Mouse (Mus musculus): ENCODE results near the gene Ccdc80.

The Ccdc80 gene

GRCm38 (mm10) chr16:45093137-45093731 lies at the start of gene Ccdc80:
Gene Ccdc80, plus strand, starts transcription at chr16:45093402.
- no peak for DNase-seq (ENCODE audit: low read depth in 2 of 2, low spot score in 2 of 2)

- DNase-seq (ENCODE audit: low read depth in 2 of 2, low spot score in 2 of 2): no peak
Measured at GRCm38 (mm10) chr16:45044844-45045243, 48.4 kb upstream of the Ccdc80 start.

DNA sequence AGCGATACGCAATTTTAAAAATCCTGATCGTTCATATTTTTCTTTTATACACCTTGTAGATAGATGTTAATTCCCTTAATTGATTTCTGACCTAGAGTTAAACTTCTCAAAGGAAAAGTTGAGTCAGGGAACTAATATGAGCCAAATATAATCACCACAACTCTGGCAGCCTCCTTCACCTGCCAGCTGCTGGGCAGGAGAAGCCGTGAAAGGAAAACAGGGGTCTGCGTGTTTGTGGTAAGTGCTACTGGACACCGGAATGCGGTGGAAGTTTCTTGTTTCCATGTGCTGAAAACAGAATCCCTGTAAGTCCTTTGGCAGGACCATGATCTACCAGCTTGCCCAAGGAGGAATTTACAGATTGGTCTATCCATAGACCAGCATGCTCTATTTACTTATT lies 36.0 kb upstream of the Ccdc80 start:
- no peak for DNase-seq (ENCODE audit: low read depth in 2 of 2, low spot score in 2 of 2)

DNA sequence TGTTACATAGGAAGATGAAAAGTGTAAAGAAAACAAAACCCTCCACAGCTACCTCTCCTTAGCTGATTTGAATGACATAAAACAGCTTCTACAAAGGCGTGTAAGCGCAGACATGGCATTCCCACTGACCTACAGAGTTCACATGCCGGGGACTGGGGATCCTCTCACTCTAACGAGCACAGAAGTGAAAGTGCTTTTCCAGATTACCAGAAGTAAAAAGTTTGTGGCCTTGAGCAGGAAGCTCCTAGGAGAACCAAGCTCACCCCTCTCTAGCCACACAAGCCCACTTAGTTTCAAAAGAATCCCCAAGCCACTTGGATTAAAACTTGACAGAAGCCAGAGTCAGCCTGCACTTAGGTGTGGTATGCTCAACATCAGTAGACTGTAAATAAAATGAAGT lies 35.3 kb upstream of the Ccdc80 start:
- DNase-seq (ENCODE audit: low read depth in 2 of 2, low spot score in 2 of 2): no peak

DNA sequence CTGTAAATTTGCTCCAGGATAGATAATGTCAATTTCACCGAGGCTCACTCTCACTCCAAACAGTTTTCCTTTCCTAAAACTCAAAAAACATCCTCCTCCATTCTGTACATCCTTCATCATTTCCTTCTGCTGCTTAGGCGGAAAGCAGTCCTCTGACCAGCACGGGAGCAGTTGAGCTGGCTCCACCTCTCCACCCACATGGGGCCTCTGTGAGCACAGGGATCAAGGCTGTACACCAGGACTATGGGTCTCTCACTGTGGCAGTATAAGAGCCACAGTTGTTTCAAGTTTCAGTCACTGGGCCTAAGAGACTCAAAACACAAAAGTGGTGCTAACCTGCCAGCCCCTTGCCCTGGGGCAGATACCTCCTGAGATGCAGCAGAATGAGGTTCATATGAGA lies 32.1 kb upstream of the Ccdc80 start:
- DNase-seq (ENCODE audit: low read depth in 2 of 2, low spot score in 2 of 2): no peak

DNA sequence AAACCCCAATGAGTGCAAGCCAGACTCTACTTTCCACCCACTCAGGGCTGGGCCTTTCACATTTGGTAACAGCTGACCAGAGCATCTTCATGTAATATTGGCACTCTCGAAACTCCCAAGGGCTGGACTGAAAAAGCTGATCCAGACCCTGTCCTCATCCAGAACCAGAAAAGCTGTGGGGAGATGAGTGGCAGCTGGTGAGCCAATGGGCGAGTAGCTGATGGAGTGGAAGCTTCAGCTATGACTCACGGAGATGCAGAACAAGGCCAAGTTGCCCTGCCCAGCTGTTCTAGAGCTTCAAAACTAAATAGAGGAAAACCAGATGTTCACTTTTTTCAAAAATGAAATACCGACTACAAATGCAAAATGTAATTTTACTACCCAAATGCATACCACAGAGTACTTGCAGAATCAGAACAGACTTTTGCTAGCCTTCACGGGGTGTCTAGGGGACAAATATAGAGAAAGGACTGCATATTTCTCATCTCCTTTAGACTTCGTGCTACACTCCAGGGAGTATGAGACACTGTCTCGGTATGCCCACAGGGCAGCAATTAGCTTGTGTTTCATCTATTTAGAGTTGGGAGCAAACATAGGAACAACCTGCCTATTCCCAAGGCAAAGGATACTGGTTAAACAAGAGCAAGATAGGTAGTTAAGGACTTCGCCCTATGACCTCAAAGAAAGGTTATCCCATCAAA lies 22.7 kb upstream of the Ccdc80 start:
- no peak for DNase-seq (ENCODE audit: low read depth in 2 of 2, low spot score in 2 of 2)

- no peak for DNase-seq (ENCODE audit: low read depth in 2 of 2, low spot score in 2 of 2)
Measured at GRCm38 (mm10) chr16:45071424-45071823, 21.8 kb upstream of the Ccdc80 start.

- no peak for DNase-seq (ENCODE audit: low read depth in 2 of 2, low spot score in 2 of 2)
Measured at GRCm38 (mm10) chr16:45077517-45078080, 15.6 kb upstream of the Ccdc80 start.

DNA sequence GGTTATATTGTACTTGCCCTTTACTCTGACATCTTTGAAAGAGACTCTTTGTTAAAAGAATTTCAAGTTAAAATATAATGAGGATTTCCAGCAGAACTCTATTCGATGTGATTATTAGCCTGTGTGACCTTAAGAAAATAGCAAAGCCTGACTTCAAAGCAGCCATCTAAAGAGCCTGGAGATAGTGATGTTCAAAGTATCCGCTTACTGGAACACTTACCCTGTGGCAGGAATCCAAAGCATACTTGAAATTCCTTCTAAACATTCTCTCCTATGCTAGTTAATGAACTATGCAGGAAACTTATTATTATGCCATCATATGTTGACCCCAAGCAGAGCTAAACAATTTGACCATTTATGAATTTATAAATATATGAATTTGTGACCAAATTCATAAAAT lies 13.9 kb upstream of the Ccdc80 start:
- no peak for DNase-seq (ENCODE audit: low read depth in 2 of 2, low spot score in 2 of 2)

GRCm38 (mm10) chr16:45088842-45089241 lies 4.4 kb upstream of the Ccdc80 start:
- no peak for DNase-seq (ENCODE audit: low read depth in 2 of 2, low spot score in 2 of 2)

GRCm38 (mm10) chr16:45090005-45090404 lies 3.2 kb upstream of the Ccdc80 start:
- DNase-seq (ENCODE audit: low read depth in 2 of 2, low spot score in 2 of 2): peak; percentile 37 to 56

- no peak for DNase-seq (ENCODE audit: low read depth in 2 of 2, low spot score in 2 of 2)
Measured at GRCm38 (mm10) chr16:45094136-45094756, 1.0 kb downstream of the Ccdc80 start.

DNA sequence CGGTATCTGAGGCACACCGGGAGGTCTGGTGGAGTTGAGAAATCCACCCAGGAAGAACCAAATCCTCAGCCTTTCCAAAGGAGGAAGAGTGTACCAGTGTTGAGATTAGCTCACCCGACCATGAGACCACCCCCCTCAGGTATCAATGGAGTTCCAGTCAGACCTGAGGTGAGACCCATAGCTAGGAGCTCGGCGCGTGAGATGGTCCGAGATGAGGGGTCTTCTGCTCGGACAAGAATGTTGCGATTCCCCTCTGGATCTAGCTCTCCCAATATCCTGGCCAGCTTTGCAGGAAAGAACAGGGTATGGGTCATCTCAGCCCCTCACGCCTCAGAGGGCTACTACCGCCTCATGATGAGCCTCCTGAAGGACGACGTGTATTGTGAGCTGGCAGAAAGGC lies 1.8 kb downstream of the Ccdc80 start:
- DNase-seq (ENCODE audit: low read depth in 2 of 2, low spot score in 2 of 2): no peak

- no peak for DNase-seq (ENCODE audit: low read depth in 2 of 2, low spot score in 2 of 2)
Measured at GRCm38 (mm10) chr16:45095561-45096482, 2.6 kb downstream of the Ccdc80 start.

DNA sequence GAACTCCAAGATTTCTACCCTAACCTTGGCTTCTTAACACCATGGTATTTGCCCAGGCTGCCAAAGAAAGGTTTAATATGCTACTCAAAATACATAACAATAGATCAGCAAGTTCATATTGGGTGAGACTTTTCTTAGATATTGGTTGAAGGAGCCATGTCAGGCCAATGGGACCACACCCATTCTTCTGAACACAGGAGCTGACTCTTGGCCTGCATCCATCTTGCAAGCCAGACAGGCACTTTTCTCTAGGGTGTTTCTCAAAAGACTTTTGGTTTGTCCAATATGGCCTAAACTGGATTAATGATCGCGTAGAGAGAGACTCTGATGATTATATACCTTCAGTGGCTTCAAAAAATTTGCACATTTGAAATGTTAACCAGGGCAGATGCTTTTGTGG lies 4.3 kb downstream of the Ccdc80 start:
- no peak for DNase-seq (ENCODE audit: low read depth in 2 of 2, low spot score in 2 of 2)

DNA sequence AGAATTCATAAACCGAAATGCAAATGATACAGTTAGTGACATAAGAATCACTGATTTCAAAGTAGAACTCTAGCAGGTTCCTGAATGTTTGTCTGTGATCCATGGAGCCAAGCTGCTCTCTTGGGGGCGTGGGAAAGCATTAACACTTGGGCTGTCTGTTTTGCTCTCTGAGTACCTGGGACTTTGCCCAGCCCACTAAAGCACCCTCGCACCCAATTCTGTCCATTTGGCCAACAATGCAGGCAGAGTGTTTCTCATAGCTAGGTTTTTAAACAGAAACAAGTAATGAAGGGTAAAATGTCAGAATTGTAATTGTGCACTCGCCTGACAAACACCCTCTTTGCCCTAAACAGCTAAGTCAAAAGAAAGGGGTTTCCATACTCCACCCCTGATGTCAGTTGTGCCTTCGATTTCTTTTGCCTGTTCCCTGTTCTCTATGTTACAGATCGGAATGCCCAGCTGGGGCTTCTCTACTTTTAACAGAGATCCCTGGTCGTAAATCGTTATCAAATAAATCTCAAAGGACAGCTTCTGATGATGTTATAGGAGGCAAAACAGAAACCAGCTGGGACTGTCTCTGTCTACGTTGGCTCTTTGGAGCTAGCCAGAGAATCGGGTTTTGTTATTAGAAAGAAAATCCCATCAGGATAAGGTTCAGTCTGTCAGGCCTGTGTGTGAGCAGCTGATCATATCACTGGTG lies 5.1 kb downstream of the Ccdc80 start:
- no peak for DNase-seq (ENCODE audit: low read depth in 2 of 2, low spot score in 2 of 2)

GRCm38 (mm10) chr16:45098886-45099210 lies 5.6 kb downstream of the Ccdc80 start:
- DNase-seq (ENCODE audit: low read depth in 2 of 2, low spot score in 2 of 2): no peak

DNA sequence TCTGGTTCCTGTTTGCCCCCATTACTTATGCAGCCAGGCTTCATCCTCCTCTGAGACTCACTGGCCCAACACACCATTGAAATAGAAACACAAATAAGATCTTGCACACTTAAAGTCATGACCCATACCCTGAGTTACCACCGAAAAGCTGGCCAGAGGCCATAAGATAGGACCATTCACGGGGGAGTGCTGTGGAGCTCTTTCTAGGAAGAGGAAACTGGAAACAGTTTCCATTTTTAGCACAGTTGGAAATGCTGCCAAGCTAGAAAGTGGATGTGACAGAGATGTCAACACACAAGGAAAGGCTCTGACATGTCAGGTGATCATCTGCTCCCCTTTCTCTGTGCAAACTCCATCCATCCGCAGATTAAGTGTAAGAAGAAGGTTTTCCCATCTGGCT lies 7.7 kb downstream of the Ccdc80 start:
- DNase-seq (ENCODE audit: low read depth in 2 of 2, low spot score in 2 of 2): no peak

- DNase-seq (ENCODE audit: low read depth in 2 of 2, low spot score in 2 of 2): no peak
Measured at GRCm38 (mm10) chr16:45104993-45105392, 11.8 kb downstream of the Ccdc80 start.

DNA sequence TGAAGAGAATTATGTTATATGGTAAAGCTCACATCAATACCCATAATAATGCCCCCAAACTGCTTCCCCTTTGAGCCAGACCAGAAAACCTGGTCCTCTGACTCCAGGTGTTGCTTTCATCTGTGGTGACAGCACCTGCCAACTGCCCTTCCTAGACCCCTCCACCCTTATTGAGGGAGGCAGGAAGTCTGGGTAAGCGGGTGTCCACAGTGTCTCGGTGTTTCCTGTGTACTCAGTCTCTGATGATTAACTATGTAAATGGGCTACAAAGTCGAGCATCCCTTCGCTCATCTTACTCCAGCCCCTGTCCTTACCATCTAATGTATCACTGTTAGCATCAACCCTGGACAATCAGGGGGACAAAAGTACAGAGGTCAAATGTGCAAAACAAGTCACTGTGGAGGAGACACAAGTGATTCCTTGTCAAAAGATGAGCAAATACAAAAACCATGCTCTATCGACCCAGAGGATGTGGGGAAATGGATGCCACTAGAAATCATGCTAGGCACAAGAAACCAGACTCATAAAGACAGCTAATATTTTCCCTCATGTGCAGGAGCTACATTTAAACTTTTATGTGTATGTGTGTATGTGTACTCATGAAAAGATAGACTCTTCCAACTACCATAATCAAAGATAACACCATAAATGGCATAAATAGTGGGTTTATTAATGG lies 15.1 kb downstream of the Ccdc80 start:
- no peak for DNase-seq (ENCODE audit: low read depth in 2 of 2, low spot score in 2 of 2)

All from CD8-positive naive resting alpha-beta T cell, adult 2 months (primary cell).